Mouse (Mus musculus) limb, embryonic 10.5 days (tissue): ENCODE data around the gene Kcnk16. TPM values are rescaled to one million over a fixed set of nuclear protein-coding genes. Genes with fewer than 3 reads are reported as not detected.

Experiments used
- DNase-seq: peaks from one replicate; pipeline ENCODE4 v3.0.0-alpha.2; 2017; ENCODE audit warnings: low spot score
- H3K27ac ChIP-seq: fragments of 300-500 bp; sonication (generic); 2 replicates; pipeline ENCODE4 v1.5.1; 2016; ENCODE audit warnings: mild to moderate bottlenecking
- H3K27me3 ChIP-seq: fragments of 300-500 bp; sonication (generic); 2 replicates; pipeline ENCODE4 v1.6.1; 2016; ENCODE audit warnings: low read depth, mild to moderate bottlenecking; ENCODE audit not compliant: poor library complexity, severe bottlenecking
- H3K36me3 ChIP-seq: fragments of 300-500 bp; sonication (generic); 2 replicates; pipeline ENCODE4 v1.6.1; 2016; ENCODE audit warnings: mild to moderate bottlenecking, moderate library complexity
- H3K4me1 ChIP-seq: fragments of 300-500 bp; sonication (generic); 2 replicates; pipeline ENCODE4 v1.6.1; 2016
- H3K4me3 ChIP-seq: fragments of 300-500 bp; sonication (generic); 2 replicates; pipeline ENCODE4 v1.5.1; 2016; ENCODE audit warnings: mild to moderate bottlenecking, moderate library complexity
- H3K9me3 ChIP-seq: fragments of 300-500 bp; sonication (generic); replicated peaks from 2 replicates; pipeline ENCODE4 v1.6.1; 2016; ENCODE audit warnings: mild to moderate bottlenecking
- WGBS: fragments of 180-500 bp; shearing (Covaris S2); methylation state at CpG from one replicate; pipeline ENCODE4 v1.1.7; 2016; 5-methylcytosine and 5-hydroxymethylcytosine counted together
- polyA plus RNA-seq: library from polyadenylated mRNA; unstranded; fragments of >200 nt; fragmentation: Nextera tagmentation; extraction: Ambion mirVana; gene quantifications from 2 replicates; pipeline ENCODE4 v1.2.1, GENCODE M21; 2016

The Kcnk16 gene
- polyA plus RNA-seq, 1 experiment from 2014 or later: not detected

- no peaks in the 10 kb centered on the region for H3K27me3 ChIP-seq
- no peaks in the 10 kb centered on the region for H3K9me3 ChIP-seq
- no peak overlapping the region for H3K4me3 ChIP-seq
- no peak for DNase-seq
- no peak overlapping the region for H3K27ac ChIP-seq
- WGBS: 85% methylated on average over 14 of the region's 14 CpGs
- H3K4me1 ChIP-seq: no peaks in the 10 kb centered on the region
- H3K36me3 ChIP-seq: no peaks in the 10 kb centered on the region
These were observed 18.5 kb downstream of the Kcnk16 start for GRCm38 (mm10) chr14:20250237-20251171.

- 89% methylated on average over 3 of the region's 3 CpGs for WGBS
- H3K27me3 ChIP-seq: no peaks in the 10 kb centered on the region
These were observed 21.0 kb downstream of the Kcnk16 start for GRCm38 (mm10) chr14:20248001-20248400.

GRCm38 (mm10) chr14:20246811-20247266 is 22.2 kb downstream of the Kcnk16 start:
- no peak overlapping the region for H3K27ac ChIP-seq
- H3K4me1 ChIP-seq: no peaks in the 10 kb centered on the region
- no peak for DNase-seq
- H3K4me3 ChIP-seq: no peak overlapping the region
- H3K36me3 ChIP-seq: no peaks in the 10 kb centered on the region
- H3K9me3 ChIP-seq: no peaks in the 10 kb centered on the region
- no peaks in the 10 kb centered on the region for H3K27me3 ChIP-seq
- 77% methylated on average over 11 of the region's 11 CpGs for WGBS

More at GRCm38 (mm10) chr14:20248001-20248400, 21.0 kb downstream of the Kcnk16 start:
- H3K4me1 ChIP-seq: no peaks in the 10 kb centered on the region
- H3K36me3 ChIP-seq: no peaks in the 10 kb centered on the region
- DNase-seq: no peak
- no peak overlapping the region for H3K27ac ChIP-seq
- H3K4me3 ChIP-seq: no peak overlapping the region
- no peaks in the 10 kb centered on the region for H3K9me3 ChIP-seq

GRCm38 (mm10) chr14:20245861-20246260 is 23.1 kb downstream of the Kcnk16 start:
- no peak overlapping the region for H3K4me3 ChIP-seq
- H3K36me3 ChIP-seq: no peaks in the 10 kb centered on the region
- H3K4me1 ChIP-seq: no peaks in the 10 kb centered on the region
- H3K27ac ChIP-seq: no peak overlapping the region
- no peaks in the 10 kb centered on the region for H3K27me3 ChIP-seq
- H3K9me3 ChIP-seq: no peaks in the 10 kb centered on the region
- WGBS: 82% methylated on average over 5 of the region's 5 CpGs
- no peak for DNase-seq

- Histone ChIP-seq H3K9me3 (no peaks in the 10 kb centered on the region), H3K36me3 (no peaks in the 10 kb centered on the region), H3K27me3 (no peaks in the 10 kb centered on the region), H3K4me1 (no peaks in the 10 kb centered on the region), H3K27ac (no peak overlapping the region), H3K4me3 (no peak overlapping the region)
- 78% methylated on average over 2 of the region's 2 CpGs for WGBS
- no peak for DNase-seq
These were observed 23.7 kb downstream of the Kcnk16 start for GRCm38 (mm10) chr14:20245318-20245717.

GRCm38 (mm10) chr14:20243158-20243557 is 25.8 kb downstream of the Kcnk16 start:
- WGBS: 80% methylated on average over 3 of the region's 3 CpGs

GRCm38 (mm10) chr14:20242454-20242853 is 26.5 kb downstream of the Kcnk16 start:
- WGBS: 89% methylated on average over 8 of the region's 8 CpGs
- no peak overlapping the region for H3K4me3 ChIP-seq
- H3K36me3 ChIP-seq: no peaks in the 10 kb centered on the region
- DNase-seq: no peak
- no peaks in the 10 kb centered on the region for H3K9me3 ChIP-seq
- H3K27ac ChIP-seq: no peak overlapping the region
- H3K27me3 ChIP-seq: no peaks in the 10 kb centered on the region
- H3K4me1 ChIP-seq: no peaks in the 10 kb centered on the region

More at GRCm38 (mm10) chr14:20243158-20243557, 25.8 kb downstream of the Kcnk16 start:
- H3K9me3 ChIP-seq: no peaks in the 10 kb centered on the region
- no peak overlapping the region for H3K27ac ChIP-seq
- DNase-seq: no peak
- H3K36me3 ChIP-seq: no peaks in the 10 kb centered on the region
- H3K4me1 ChIP-seq: no peaks in the 10 kb centered on the region
- H3K27me3 ChIP-seq: no peaks in the 10 kb centered on the region
- H3K4me3 ChIP-seq: no peak overlapping the region

- Histone ChIP-seq H3K27ac (no peak overlapping the region), H3K27me3 (no peaks in the 10 kb centered on the region), H3K9me3 (no peaks in the 10 kb centered on the region), H3K4me3 (no peak overlapping the region), H3K4me1 (no peaks in the 10 kb centered on the region), H3K36me3 (no peaks in the 10 kb centered on the region)
- DNase-seq: no peak
- 89% methylated on average over 2 of the region's 2 CpGs for WGBS
These were observed 34.6 kb downstream of the Kcnk16 start for GRCm38 (mm10) chr14:20234403-20234802.

GRCm38 (mm10) chr14:20233016-20233980 is 35.7 kb downstream of the Kcnk16 start:
- Histone ChIP-seq H3K9me3 (no peaks in the 10 kb centered on the region), H3K4me1 (no peaks in the 10 kb centered on the region), H3K36me3 (no peaks in the 10 kb centered on the region), H3K27ac (no peak overlapping the region), H3K27me3 (no peaks in the 10 kb centered on the region), H3K4me3 (no peak overlapping the region)
- no peak for DNase-seq
- 85% methylated on average over 11 of the region's 11 CpGs for whole genome bisulfite sequencing

GRCm38 (mm10) chr14:20230063-20230491 is 38.9 kb downstream of the Kcnk16 start:
- H3K27ac ChIP-seq: no peak overlapping the region
- no peaks in the 10 kb centered on the region for H3K9me3 ChIP-seq
- H3K36me3 ChIP-seq: no peaks in the 10 kb centered on the region
- H3K27me3 ChIP-seq: no peaks in the 10 kb centered on the region
- no peak overlapping the region for H3K4me3 ChIP-seq
- WGBS: 88% methylated on average over 7 of the region's 7 CpGs
- DNase-seq: no peak
- H3K4me1 ChIP-seq: peaks cover 4% of the 10 kb centered on the region; the same call in 1 of the 2 replicates

- H3K4me1 ChIP-seq: peaks cover 4% of the 10 kb centered on the region; the same call in 1 of the 2 replicates
- H3K27ac ChIP-seq: no peak overlapping the region
- 72% methylated on average over 6 of the region's 6 CpGs for WGBS
- H3K4me3 ChIP-seq: no peak overlapping the region
- no peak for DNase-seq
- 0 out of 2 replicates have a peak, but pooled peaks cover 2% of the 10 kb centered on the region for H3K27me3 ChIP-seq
- no peaks in the 10 kb centered on the region for H3K9me3 ChIP-seq
- H3K36me3 ChIP-seq: no peaks in the 10 kb centered on the region
These were observed 39.6 kb downstream of the Kcnk16 start for GRCm38 (mm10) chr14:20229437-20229836.

- Histone ChIP-seq H3K36me3 (no peaks in the 10 kb centered on the region), H3K4me1 (peaks cover 4% of the 10 kb centered on the region; the same call in 1 of the 2 replicates), H3K9me3 (no peaks in the 10 kb centered on the region), H3K4me3 (no peak overlapping the region), H3K27ac (no peak overlapping the region), H3K27me3 (0 out of 2 replicates have a peak, but pooled peaks cover 4% of the 10 kb centered on the region)
- DNase-seq: no peak
- WGBS: 81% methylated on average over 4 of the region's 4 CpGs
These were observed 40.7 kb downstream of the Kcnk16 start for GRCm38 (mm10) chr14:20228336-20228735.
